Mouse (Mus musculus): Measurements from ENCODE around the gene Disp2. TPM values are rescaled to one million over a fixed set of nuclear protein-coding genes. Genes with fewer than 3 reads are reported as not detected.

Disp2 gene
- total and polyA plus RNA-seq, 3 experiments = 0.03 to 0.16 TPM; not detected in 1

- H3K4me1 ChIP-seq (ENCODE audit: insufficient read depth, low read depth, low read length) = peaks cover 30% of the 10 kb centered on the region
- ATAC-seq (ENCODE audit: extremely low read depth, insufficient number of reproducible peaks, low FRiP score, poor library complexity, severe bottlenecking) (no peak), DNase-seq (ENCODE audit: low spot score) (no peak)
- peaks cover 51% of the 10 kb centered on the region for H3K36me3 ChIP-seq (replicated peaks)
- no peak for TF ChIP-seq GATA1 (IDR thresholded peaks at IDR 0.05; ENCODE audit: borderline replicate concordance, low read length)
- no peak for TF ChIP-seq TAL1 (conservative IDR thresholded peaks at IDR 0.05; ENCODE audit: low read depth, low read length)
- no peak for TF ChIP-seq POLR2AphosphoS5 (IDR thresholded peaks at IDR 0.05; ENCODE audit: insufficient replicate concordance, low read depth, low read length)
- TF ChIP-seq GATA2 (IDR thresholded peaks at IDR 0.05; ENCODE audit: borderline replicate concordance, low read depth, low read length) = no peak
- no peak for TF ChIP-seq CTCF (IDR thresholded peaks at IDR 0.05; ENCODE audit: low read depth, low read length)
- H3K9me3 ChIP-seq (replicated peaks) = no peaks in the 10 kb centered on the region
- H3K4me3 ChIP-seq (ENCODE audit: low read depth, low read length) = no peak overlapping the region
- H3K27me3 ChIP-seq (ENCODE audit: insufficient read depth, low read length) = peaks cover 14% of the 10 kb centered on the region
Measured at GRCm38 (mm10) chr2:118752792-118753108, 26.8 kb upstream of the Disp2 start.

- Histone ChIP-seq H3K4me1 (ENCODE audit: insufficient read depth, low read depth, low read length) (peaks cover 22% of the 10 kb centered on the region), H3K9me3 (replicated peaks) (no peaks in the 10 kb centered on the region), H3K4me3 (ENCODE audit: low read depth, low read length) (no peak overlapping the region), H3K27me3 (ENCODE audit: insufficient read depth, low read length) (peaks cover 28% of the 10 kb centered on the region), H3K36me3 (replicated peaks) (peaks cover 37% of the 10 kb centered on the region)
- no peak for ATAC-seq (ENCODE audit: extremely low read depth, insufficient number of reproducible peaks, low FRiP score, poor library complexity, severe bottlenecking)
- TF ChIP-seq GATA2 (IDR thresholded peaks at IDR 0.05; ENCODE audit: borderline replicate concordance, low read depth, low read length) (no peak), GATA1 (IDR thresholded peaks at IDR 0.05; ENCODE audit: borderline replicate concordance, low read length) (no peak), POLR2AphosphoS5 (IDR thresholded peaks at IDR 0.05; ENCODE audit: insufficient replicate concordance, low read depth, low read length) (no peak), TAL1 (conservative IDR thresholded peaks at IDR 0.05; ENCODE audit: low read depth, low read length) (no peak), CTCF (IDR thresholded peaks at IDR 0.05; ENCODE audit: low read depth, low read length) (no peak)
- DNase-seq (ENCODE audit: low spot score) = no peak
Measured at GRCm38 (mm10) chr2:118754143-118754542, 25.4 kb upstream of the Disp2 start.

GRCm38 (mm10) chr2:118755407-118755806 is 24.1 kb upstream of the Disp2 start:
- ATAC-seq (ENCODE audit: extremely low read depth, insufficient number of reproducible peaks, low FRiP score, poor library complexity, severe bottlenecking) = no peak
- H3K4me3 ChIP-seq (ENCODE audit: low read depth, low read length) = no peak overlapping the region
- peaks cover 25% of the 10 kb centered on the region for H3K36me3 ChIP-seq (replicated peaks)
- no peaks in the 10 kb centered on the region for H3K9me3 ChIP-seq (replicated peaks)
- peaks cover 23% of the 10 kb centered on the region for H3K4me1 ChIP-seq (ENCODE audit: insufficient read depth, low read depth, low read length)
- DNase-seq (ENCODE audit: low spot score) = no peak
- H3K27me3 ChIP-seq (ENCODE audit: insufficient read depth, low read length) = peaks cover 37% of the 10 kb centered on the region
- TF ChIP-seq GATA2 (IDR thresholded peaks at IDR 0.05; ENCODE audit: borderline replicate concordance, low read depth, low read length) = no peak
- TF ChIP-seq TAL1 (conservative IDR thresholded peaks at IDR 0.05; ENCODE audit: low read depth, low read length) = no peak
- TF ChIP-seq POLR2AphosphoS5 (IDR thresholded peaks at IDR 0.05; ENCODE audit: insufficient replicate concordance, low read depth, low read length) = no peak
- TF ChIP-seq CTCF (IDR thresholded peaks at IDR 0.05; ENCODE audit: low read depth, low read length) = no peak
- TF ChIP-seq GATA1 (IDR thresholded peaks at IDR 0.05; ENCODE audit: borderline replicate concordance, low read length) = no peak

- no peak for DNase-seq (ENCODE audit: low spot score)
- TF ChIP-seq GATA2 (IDR thresholded peaks at IDR 0.05; ENCODE audit: borderline replicate concordance, low read depth, low read length) = no peak
- no peak for TF ChIP-seq GATA1 (IDR thresholded peaks at IDR 0.05; ENCODE audit: borderline replicate concordance, low read length)
- no peak for TF ChIP-seq TAL1 (conservative IDR thresholded peaks at IDR 0.05; ENCODE audit: low read depth, low read length)
- no peak for TF ChIP-seq CTCF (IDR thresholded peaks at IDR 0.05; ENCODE audit: low read depth, low read length)
- no peak for TF ChIP-seq POLR2AphosphoS5 (IDR thresholded peaks at IDR 0.05; ENCODE audit: insufficient replicate concordance, low read depth, low read length)
- H3K27me3 ChIP-seq (ENCODE audit: insufficient read depth, low read length) = peaks cover 42% of the 10 kb centered on the region
- H3K4me3 ChIP-seq (ENCODE audit: low read depth, low read length) = no peak overlapping the region
- ATAC-seq (ENCODE audit: extremely low read depth, insufficient number of reproducible peaks, low FRiP score, poor library complexity, severe bottlenecking) = no peak
- H3K36me3 ChIP-seq (replicated peaks) = peaks cover 19% of the 10 kb centered on the region
- no peaks in the 10 kb centered on the region for H3K9me3 ChIP-seq (replicated peaks)
- peaks cover 23% of the 10 kb centered on the region for H3K4me1 ChIP-seq (ENCODE audit: insufficient read depth, low read depth, low read length)
Measured at GRCm38 (mm10) chr2:118756103-118756502, 23.4 kb upstream of the Disp2 start.

GRCm38 (mm10) chr2:118759828-118760227 is 19.7 kb upstream of the Disp2 start:
- H3K36me3 ChIP-seq (replicated peaks) = no peaks in the 10 kb centered on the region
- peak; percentile 64 for ATAC-seq (ENCODE audit: extremely low read depth, insufficient number of reproducible peaks, low FRiP score, poor library complexity, severe bottlenecking)
- DNase-seq (ENCODE audit: low spot score) = peak; percentile 76
- TF ChIP-seq GATA2 (IDR thresholded peaks at IDR 0.05; ENCODE audit: borderline replicate concordance, low read depth, low read length) (no peak), TAL1 (conservative IDR thresholded peaks at IDR 0.05; ENCODE audit: low read depth, low read length) (no peak), CTCF (IDR thresholded peaks at IDR 0.05; ENCODE audit: low read depth, low read length) (peak; percentile 71), POLR2AphosphoS5 (IDR thresholded peaks at IDR 0.05; ENCODE audit: insufficient replicate concordance, low read depth, low read length) (no peak)
- no peak overlapping the region for H3K4me3 ChIP-seq (ENCODE audit: low read depth, low read length)
- H3K4me1 ChIP-seq (ENCODE audit: insufficient read depth, low read depth, low read length) = peaks cover 26% of the 10 kb centered on the region
- no peaks in the 10 kb centered on the region for H3K9me3 ChIP-seq (replicated peaks)
- peaks cover 75% of the 10 kb centered on the region for H3K27me3 ChIP-seq (ENCODE audit: insufficient read depth, low read length)

GRCm38 (mm10) chr2:118760311-118761025 is 19.1 kb upstream of the Disp2 start:
- no peak for DNase-seq (ENCODE audit: low spot score)
- Histone ChIP-seq H3K36me3 (replicated peaks) (no peaks in the 10 kb centered on the region), H3K9me3 (replicated peaks) (no peaks in the 10 kb centered on the region), H3K4me3 (ENCODE audit: low read depth, low read length) (no peak overlapping the region), H3K4me1 (ENCODE audit: insufficient read depth, low read depth, low read length) (peaks cover 28% of the 10 kb centered on the region), H3K27me3 (ENCODE audit: insufficient read depth, low read length) (peaks cover 81% of the 10 kb centered on the region)
- no peak for TF ChIP-seq GATA1 (IDR thresholded peaks at IDR 0.05; ENCODE audit: borderline replicate concordance, low read length)
- no peak for TF ChIP-seq GATA2 (IDR thresholded peaks at IDR 0.05; ENCODE audit: borderline replicate concordance, low read depth, low read length)
- no peak for TF ChIP-seq CTCF (IDR thresholded peaks at IDR 0.05; ENCODE audit: low read depth, low read length)
- no peak for TF ChIP-seq POLR2AphosphoS5 (IDR thresholded peaks at IDR 0.05; ENCODE audit: insufficient replicate concordance, low read depth, low read length)
- TF ChIP-seq TAL1 (conservative IDR thresholded peaks at IDR 0.05; ENCODE audit: low read depth, low read length) = no peak
- no peak for ATAC-seq (ENCODE audit: extremely low read depth, insufficient number of reproducible peaks, low FRiP score, poor library complexity, severe bottlenecking)

Measured in G1E (cell line).